Mouse (Mus musculus): ENCODE data around the gene Dppa3. TPM values are rescaled to one million over a fixed set of nuclear protein-coding genes. Genes with fewer than 3 reads are reported as not detected.

Gene Dppa3
- polyA plus RNA-seq (2012; rRNA removed; ENCODE audit: low replicate concordance), result not detected in 2 replicates

GRCm38 (mm10) chr6:122626110-122626509 is at the start of gene Dppa3:
Dppa3 (plus strand) TSS chr6:122626410.

GRCm38 (mm10) chr6:122602242-122602991 is 23.8 kb upstream of the Dppa3 start, which contains the start of gene Apobec1:
Apobec1 (minus strand) TSS chr6:122602444.

GRCm38 (mm10) chr6:122609771-122610170 is 16.4 kb upstream of the Dppa3 start, which contains the start of gene Gdf3:
Gdf3 (minus strand) TSS chr6:122610087.

Other genes starting within 250 kb of the Dppa3 start
- gene Rimklb, start 127.6 kb upstream of the Dppa3 start, polyA plus RNA-seq (2012; rRNA removed; ENCODE audit: low replicate concordance), result 0.11 and 0.49 TPM in 2 replicates
- gene Mfap5, start 120.6 kb upstream of the Dppa3 start, polyA plus RNA-seq (2012; rRNA removed; ENCODE audit: low replicate concordance), result 392 and 474 TPM in 2 replicates
- not detected in 2 replicates for gene Aicda, start 72.6 kb upstream of the Dppa3 start, polyA plus RNA-seq (2012; rRNA removed; ENCODE audit: low replicate concordance)
- gene Apobec1, start 24.0 kb upstream of the Dppa3 start, polyA plus RNA-seq (2012; rRNA removed; ENCODE audit: low replicate concordance), result 46.7 and 60.4 TPM in 2 replicates
- gene Gdf3, start 16.3 kb upstream of the Dppa3 start, polyA plus RNA-seq (2012; rRNA removed; ENCODE audit: low replicate concordance), result 0.11 and 0.58 TPM in 2 replicates
- 0.50 TPM in 1 of 2 replicates, not detected in the other for gene Nanog, start 81.1 kb downstream of the Dppa3 start, polyA plus RNA-seq (2012; rRNA removed; ENCODE audit: low replicate concordance)
- gene Slc2a3, start 175.2 kb downstream of the Dppa3 start, polyA plus RNA-seq (2012; rRNA removed; ENCODE audit: low replicate concordance), result 2.0 and 10.3 TPM in 2 replicates
- gene Foxj2, start 193.5 kb downstream of the Dppa3 start, polyA plus RNA-seq (2012; rRNA removed; ENCODE audit: low replicate concordance), result 10.9 and 17.5 TPM in 2 replicates
- 11.0 and 17.3 TPM in 2 replicates for gene C3ar1, start 229.8 kb downstream of the Dppa3 start, polyA plus RNA-seq (2012; rRNA removed; ENCODE audit: low replicate concordance)
- gene Necap1, start 248.1 kb downstream of the Dppa3 start, polyA plus RNA-seq (2012; rRNA removed; ENCODE audit: low replicate concordance), result 19.9 and 23.6 TPM in 2 replicates